Mouse (Mus musculus) layer of hippocampus, postnatal 14 days (tissue): ENCODE data around the gene Gm4297. TPM values are rescaled to one million over a fixed set of nuclear protein-coding genes. Genes with fewer than 3 reads are reported as not detected.
"Not testable (repeated sequence)": the region's sequence is repeated elsewhere in the genome, so short reads cannot be mapped to it uniquely, and the experiment has no call there.

Experiments
- DNase-seq, 2 experiments: peaks; one replicate each; pipeline ENCODE4 v3.0.0; 2021 to 2022; ENCODE audit warnings: low spot score in 2 of 2, mixed read lengths in 1 of 2
- long read RNA-seq, 2 experiments: library from polyadenylated mRNA; stranded (forward); transcript quantifications; one replicate each; pipeline ENCODE4 v2.0.0; 2021
- microRNA-seq, 2 experiments: library from miRNA; unstranded; fragments of <30 nt; microRNA quantifications; one replicate each; pipeline ENCODE4 v1.2.0; 2021
- total RNA-seq, 2 experiments: library from RNA; stranded (reverse); gene quantifications; 2 replicates each; pipeline ENCODE4 v1.2.3; 2021

The Gm4297 gene
- not detected for total RNA-seq
- long read RNA-seq, experiment 1, result 0 reads
- long read RNA-seq, experiment 2, result 0 reads

DNA sequence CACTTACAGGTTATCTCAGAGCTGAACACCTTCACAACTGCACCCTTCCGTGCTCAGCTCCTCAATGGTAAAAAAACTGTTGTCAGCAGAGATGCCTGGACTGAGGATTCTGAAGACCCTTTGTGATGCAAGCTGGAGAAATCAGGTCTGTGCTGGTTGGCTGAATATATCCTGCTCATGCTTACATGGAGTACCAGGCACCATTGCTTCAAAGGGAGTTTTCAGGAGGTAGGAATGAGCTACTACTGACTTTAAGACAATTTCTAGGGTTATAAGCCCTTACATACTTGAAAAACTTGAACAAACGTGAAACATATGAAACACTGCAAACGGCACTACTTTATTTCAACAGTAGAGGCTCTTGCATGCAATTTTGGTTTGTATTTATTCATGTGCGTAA is at the start of gene Gm4297:
Gm4297 (minus strand) TSS at position 101 of the 400 bp plus-strand sequence.
- not testable (repeated sequence) for DNase-seq

Small RNA genes within 50 kb of the gene (microRNA-seq; reads per million reads assigned to microRNA genes)
- gene Gm27839 (0 reads per million in 2 experiments), gene Gm27910 (0 reads per million in 2 experiments)

Other genes with a start within 250 kb of the Gm4297 start
- not detected for gene Gm5934, start 74.1 kb downstream of the Gm4297 start, total RNA-seq
- gene Gm5935, start 200.3 kb upstream of the Gm4297 start, total RNA-seq, result not detected